Mouse (Mus musculus) CH12.LX (cell line): ENCODE results near the gene Scamp1.

Experiments
- CHD1 ChIP-seq: IDR thresholded peaks from 2 replicates; pipeline ENCODE4 v1.6.1; 2012; ENCODE audit warnings: low read depth, low read length, improper control_type of control experiment, inconsistent platforms
- CTCF ChIP-seq, 2 experiments: IDR thresholded peaks in 1 of 2; conservative IDR thresholded peaks in 1 of 2; 2 replicates each; pipeline ENCODE4 v1.5.1; 2011 to 2012; ENCODE audit warnings: low read depth in 2 of 2, low read length in 2 of 2, improper control_type of control experiment in 1 of 2, inconsistent platforms in 1 of 2, mild to moderate bottlenecking in 1 of 2, moderate library complexity in 1 of 2
- EP300 ChIP-seq: IDR thresholded peaks from 2 replicates; pipeline ENCODE4 v1.6.1; 2011; ENCODE audit warnings: low read length, improper control_type of control experiment
- MXI1 ChIP-seq: IDR thresholded peaks from 2 replicates; pipeline ENCODE4 v1.6.1; 2011; ENCODE audit warnings: mild to moderate bottlenecking, low read depth, low read length, improper control_type of control experiment

DNA sequence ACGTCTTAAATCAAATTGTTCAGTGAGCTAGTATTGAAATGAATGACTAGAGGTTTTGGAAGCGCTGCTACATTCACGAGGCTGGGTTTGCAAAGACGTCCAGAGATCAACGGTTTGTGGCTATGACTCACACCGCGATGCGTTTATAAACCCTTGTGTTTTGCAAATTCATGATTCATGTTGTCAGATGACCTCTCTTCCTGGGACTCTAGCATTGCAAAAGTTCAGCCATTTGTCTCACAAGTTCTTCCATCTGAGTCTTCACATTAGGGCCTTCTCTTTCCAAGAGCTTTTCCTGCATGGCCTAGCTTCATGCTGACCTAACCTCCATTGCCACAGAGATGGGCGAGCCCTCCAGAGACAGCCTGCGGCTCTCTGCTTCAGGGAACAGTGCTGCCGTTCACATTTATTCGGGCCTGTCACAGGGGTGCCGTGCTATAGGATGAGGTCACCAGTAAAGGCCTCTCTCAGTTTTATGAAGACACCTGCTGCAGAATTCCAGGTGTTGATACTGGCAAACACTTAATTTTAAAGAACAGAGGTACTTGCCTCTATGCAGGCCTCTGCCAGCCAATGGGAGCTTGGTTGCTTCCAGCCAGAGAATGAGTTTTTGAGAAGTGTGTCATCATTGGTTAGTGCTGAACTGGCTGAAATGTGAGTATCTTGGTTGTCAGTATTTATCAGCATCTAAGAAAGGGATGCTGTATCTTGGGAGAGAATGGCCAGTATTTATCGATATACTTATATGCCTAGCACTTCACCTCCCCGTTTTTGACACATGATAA lies 131.0 kb downstream of the Scamp1 start:
- TF ChIP-seq CTCF (conservative IDR thresholded peaks at IDR 0.05 in 1 of 2, IDR thresholded peaks at IDR 0.05 in 1 of 2; ENCODE audit: low read depth in 2 of 2, low read length in 2 of 2) (no peak), CHD1 (no peak), MXI1 (no peak), EP300 (no peak)
